Mouse (Mus musculus) liver, adult 2 months (tissue): Measurements from ENCODE around the gene Tspo.

Experiments
- CTCF ChIP-seq: fragments of 200-500 bp; IDR thresholded peaks from 2 replicates; pipeline ENCODE4 v1.5.1; 2011; ENCODE audit warnings: low read depth, low read length, control low read depth
- POLR2A ChIP-seq: fragments of 200-500 bp; IDR thresholded peaks from 2 replicates; pipeline ENCODE4 v1.6.1; 2011; ENCODE audit warnings: low read length, control low read depth; ENCODE audit not compliant: insufficient read depth; ENCODE audit errors: extremely low read depth

DNA sequence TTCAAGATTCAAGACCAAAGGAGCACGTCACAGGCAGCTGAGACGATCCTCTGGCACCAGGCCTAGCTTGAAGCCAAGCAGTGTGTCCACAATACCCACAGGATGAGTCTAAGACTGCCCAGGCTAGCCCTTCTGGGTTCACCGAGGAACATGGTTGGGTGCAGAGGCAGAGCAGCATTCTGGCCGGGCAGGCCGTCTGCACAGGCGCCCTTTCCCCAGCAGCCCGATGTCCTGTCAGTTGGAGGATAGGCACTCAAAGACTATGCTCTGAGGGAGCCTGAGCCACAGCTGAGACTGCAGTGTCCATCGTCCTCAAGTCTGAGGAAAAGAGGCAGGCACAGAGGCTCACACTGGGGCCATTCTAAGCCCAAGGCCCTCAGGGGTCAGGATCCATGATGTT, 16.2 kb upstream of the Tspo start:
- TF ChIP-seq CTCF (no peak), POLR2A (no peak)
